Mouse (Mus musculus) midbrain, embryonic 16.5 days (tissue): ENCODE measurements around the gene Tmem151a. TPM values are rescaled to one million over a fixed set of nuclear protein-coding genes. Genes with fewer than 3 reads are reported as not detected.
A peak's percentile ranks its signal among the peaks of the same experiment; 100 is the strongest.

Experiments
- ATAC-seq: fragments of 200-750 bp; cut with Nextera tagmentation; 2 replicates; pipeline ENCODE4 v1.8.0; 2017; ENCODE audit warnings: moderate TSS enrichment
- H3K27ac ChIP-seq: fragments of 300-500 bp; sonication (generic); 2 replicates; pipeline ENCODE4 v1.5.1; 2014; ENCODE audit warnings: mild to moderate bottlenecking, low read length, mixed read lengths
- H3K27me3 ChIP-seq: fragments of 300-500 bp; sonication (generic); 2 replicates; pipeline ENCODE4 v1.6.1; 2014; ENCODE audit warnings: low read depth, low read length, mixed read lengths; ENCODE audit not compliant: control insufficient read depth, insufficient read depth
- H3K36me3 ChIP-seq: fragments of 300-500 bp; sonication (generic); 2 replicates; pipeline ENCODE4 v1.6.1; 2014; ENCODE audit warnings: mild to moderate bottlenecking, low read length, moderate library complexity, mixed read lengths; ENCODE audit not compliant: control insufficient read depth, insufficient read depth
- H3K4me1 ChIP-seq: fragments of 300-500 bp; sonication (generic); 2 replicates; pipeline ENCODE4 v1.6.1; 2014; ENCODE audit warnings: mild to moderate bottlenecking, low read length, mixed read lengths; ENCODE audit not compliant: control insufficient read depth, insufficient read depth
- H3K4me2 ChIP-seq: fragments of 300-500 bp; sonication (generic); 2 replicates; pipeline ENCODE4 v1.6.1; 2014; ENCODE audit warnings: mild to moderate bottlenecking, low read length, mixed read lengths
- H3K4me3 ChIP-seq: fragments of 300-500 bp; sonication (generic); 2 replicates; pipeline ENCODE4 v1.5.1; 2014; ENCODE audit warnings: low read depth, mild to moderate bottlenecking, low read length, moderate library complexity, mixed read lengths
- H3K9ac ChIP-seq: fragments of 300-500 bp; sonication (generic); 2 replicates; pipeline ENCODE4 v1.6.1; 2014; ENCODE audit warnings: low read depth, low read length, mixed read lengths
- H3K9me3 ChIP-seq: fragments of 300-500 bp; sonication (generic); replicated peaks from 2 replicates; pipeline ENCODE4 v1.6.1; 2014; ENCODE audit warnings: mild to moderate bottlenecking, low read length, mixed read lengths; ENCODE audit not compliant: control insufficient read depth, poor library complexity, severe bottlenecking
- WGBS: fragments of 180-500 bp; shearing (Covaris S2); extraction: QIAGEN DNeasy Blood & Tissue Kit; methylation state at CpG from one replicate; pipeline ENCODE4 v1.1.7; 2014; 5-methylcytosine and 5-hydroxymethylcytosine counted together
- polyA plus RNA-seq: library from polyadenylated mRNA; unstranded; fragments of >200 nt; fragmentation: Nextera tagmentation; extraction: Ambion mirVana; gene quantifications from 2 replicates; pipeline ENCODE4 v1.2.1, GENCODE M21; 2015

Gene Tmem151a
- polyA plus RNA-seq, 1 experiment from 2014 or later: 31.9 TPM

DNA sequence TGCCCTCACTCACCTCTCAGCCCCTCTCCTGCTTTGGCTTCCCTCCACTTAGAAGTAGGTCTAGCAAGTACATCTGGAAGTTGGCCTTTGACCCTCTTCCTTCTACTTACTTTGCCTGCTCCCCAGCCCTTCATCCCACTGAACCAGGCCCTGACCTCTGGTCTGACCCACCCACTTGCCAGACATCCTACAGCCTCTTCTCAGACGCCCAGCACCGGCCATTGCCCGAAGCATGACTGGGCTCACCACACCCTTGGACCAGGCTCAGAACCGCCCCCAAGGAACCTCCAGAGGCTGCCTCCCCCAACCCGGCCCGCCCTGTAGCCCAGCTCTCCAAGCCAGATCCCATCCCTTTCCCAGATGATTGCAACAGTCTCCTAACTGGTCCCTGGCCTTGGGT lies 22.9 kb downstream of the Tmem151a start:
- no peak for ATAC-seq
- 83% methylated on average over 6 of the region's 6 CpGs for WGBS

DNA sequence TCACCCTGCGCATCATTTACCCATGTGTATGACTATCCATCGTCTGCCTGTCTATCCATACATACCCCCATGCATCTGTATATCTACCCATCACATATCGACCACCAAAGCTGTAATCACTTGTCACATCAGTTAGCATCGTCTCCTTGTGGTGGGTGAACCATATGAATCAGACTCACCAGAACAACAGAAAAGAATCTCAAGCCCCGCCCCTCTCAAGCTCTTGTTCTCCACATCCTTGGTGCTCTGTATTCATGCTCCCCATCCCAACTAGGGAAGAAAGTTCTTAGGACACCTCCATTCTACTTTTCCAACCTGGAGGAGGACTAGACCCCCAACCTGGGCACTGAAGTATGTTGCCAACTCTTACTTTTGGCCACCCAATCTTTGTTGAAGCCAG lies 23.3 kb downstream of the Tmem151a start:
- ATAC-seq: no peak
- H3K9ac ChIP-seq: no peak overlapping the region
- no peaks in the 10 kb centered on the region for H3K36me3 ChIP-seq
- H3K4me1 ChIP-seq: no peaks in the 10 kb centered on the region
- H3K27ac ChIP-seq: no peak overlapping the region
- no peaks in the 10 kb centered on the region for H3K9me3 ChIP-seq
- 86% methylated on average over 5 of the region's 5 CpGs for WGBS
- peaks cover 4% of the 10 kb centered on the region; the same call in 1 of the 2 replicates for H3K27me3 ChIP-seq
- H3K4me2 ChIP-seq: no peak overlapping the region
- H3K4me3 ChIP-seq: no peak overlapping the region

More for the DNA sequence above, 22.9 kb downstream of the Tmem151a start:
- Histone ChIP-seq H3K4me2 (no peak overlapping the region), H3K4me3 (no peak overlapping the region), H3K9ac (no peak overlapping the region), H3K9me3 (no peaks in the 10 kb centered on the region), H3K27ac (no peak overlapping the region), H3K4me1 (no peaks in the 10 kb centered on the region), H3K27me3 (peaks cover 6% of the 10 kb centered on the region; the same call in 1 of the 2 replicates), H3K36me3 (no peaks in the 10 kb centered on the region)

DNA sequence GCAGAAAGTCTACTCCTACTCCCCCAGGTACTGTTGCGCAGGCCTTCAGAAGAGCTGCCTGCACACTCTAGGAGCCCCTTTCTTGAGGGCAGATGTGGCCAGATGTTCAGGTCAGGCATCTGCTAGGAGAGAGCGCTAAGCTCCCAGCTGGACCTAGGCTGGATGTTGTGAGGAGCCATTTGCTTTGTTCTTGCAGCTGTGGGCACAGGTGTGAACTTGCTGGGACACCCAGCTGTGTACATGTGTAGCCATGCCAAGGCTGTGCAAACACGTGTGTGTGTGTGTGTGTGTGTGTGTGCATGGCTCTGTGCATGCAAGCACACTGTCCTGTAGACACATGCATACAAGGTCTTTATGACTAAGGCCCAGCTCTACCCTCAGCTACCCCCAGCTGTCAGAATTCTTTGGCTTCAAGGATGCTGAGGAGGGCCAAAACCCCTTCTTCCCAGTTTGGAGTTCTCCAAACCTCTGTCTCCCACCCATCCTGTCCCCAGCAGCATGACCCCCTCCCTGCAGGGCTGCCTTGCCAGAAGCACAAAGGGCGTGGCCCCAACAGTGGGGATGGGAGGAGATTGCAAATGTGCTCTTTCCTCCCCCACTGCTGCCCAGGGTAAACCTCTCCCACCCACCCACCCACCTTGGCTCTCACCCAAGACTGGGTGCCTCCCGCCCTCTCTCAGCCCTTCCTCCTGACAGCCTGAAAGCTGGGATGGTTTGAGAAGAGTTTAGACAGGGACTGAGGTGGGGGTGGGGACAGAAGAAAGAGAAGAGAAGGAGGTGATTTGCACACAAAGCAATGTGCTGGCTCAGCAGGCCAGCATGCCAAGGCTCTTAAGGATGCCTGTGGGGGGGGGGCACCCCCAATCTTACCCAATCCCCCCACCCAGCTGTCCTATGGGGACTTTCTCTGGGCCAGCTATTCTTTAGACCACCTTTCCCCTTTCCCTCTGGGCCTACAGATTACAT lies 24.7 kb downstream of the Tmem151a start:
- no peaks in the 10 kb centered on the region for H3K36me3 ChIP-seq
- no peak overlapping the region for H3K4me3 ChIP-seq
- H3K27ac ChIP-seq: no peak overlapping the region
- no peak for ATAC-seq
- no peak overlapping the region for H3K9ac ChIP-seq
- no peaks in the 10 kb centered on the region for H3K9me3 ChIP-seq
- WGBS: 39% methylated on average over 5 of the region's 5 CpGs
- peaks cover 3% of the 10 kb centered on the region; the same call in 1 of the 2 replicates for H3K4me1 ChIP-seq
- no peaks in the 10 kb centered on the region for H3K27me3 ChIP-seq
- no peak overlapping the region for H3K4me2 ChIP-seq

DNA sequence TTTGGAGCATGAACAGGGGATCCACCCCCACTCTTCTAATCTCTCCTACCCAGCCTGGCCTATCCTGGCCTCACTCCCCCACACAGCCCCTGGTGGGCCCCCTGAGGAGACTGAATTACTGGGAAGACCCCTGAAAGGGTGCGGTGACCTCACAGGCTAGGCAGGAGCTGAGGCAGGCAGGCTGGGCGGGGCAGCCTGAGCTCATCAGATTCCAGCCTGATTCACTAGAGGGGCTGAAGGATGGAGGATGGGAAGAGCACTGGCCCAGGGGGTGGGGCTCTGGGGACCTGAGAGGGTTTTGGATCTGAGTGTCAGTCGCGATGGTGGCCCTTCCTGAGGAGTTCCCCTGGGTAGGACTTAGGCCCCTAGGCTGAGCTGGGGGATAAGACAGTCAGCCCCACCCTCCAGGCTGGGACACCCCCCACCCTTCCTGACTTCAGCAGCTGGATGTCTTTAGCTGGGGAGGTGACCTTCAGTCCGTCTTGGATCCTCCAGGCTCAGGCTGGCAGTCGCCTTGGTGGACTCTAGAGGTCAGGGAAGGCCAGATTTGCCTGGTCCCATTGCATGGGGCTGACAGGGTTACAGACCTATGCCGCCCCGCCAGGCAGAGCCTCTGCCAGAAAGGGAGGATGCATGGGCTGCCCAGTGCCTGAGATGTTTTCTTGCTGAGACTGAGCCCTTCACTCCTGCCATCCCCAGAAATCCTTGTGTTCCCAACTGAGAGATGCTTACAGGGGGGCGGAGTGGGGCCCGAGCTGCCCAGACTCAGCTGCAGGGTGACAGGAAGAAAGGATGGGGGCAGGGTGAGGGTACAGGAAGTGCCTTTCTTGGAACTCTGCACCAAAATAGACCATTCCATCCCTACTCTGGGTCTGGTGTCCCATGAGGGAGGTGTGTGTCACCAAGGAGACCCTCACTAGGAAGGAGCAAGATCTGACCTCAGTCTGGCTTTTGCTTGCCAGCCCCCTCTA lies 26.2 kb downstream of the Tmem151a start:
- Histone ChIP-seq H3K9me3 (no peaks in the 10 kb centered on the region), H3K36me3 (no peaks in the 10 kb centered on the region), H3K4me1 (peaks cover 3% of the 10 kb centered on the region; the same call in 1 of the 2 replicates), H3K4me3 (no peak overlapping the region), H3K4me2 (no peak overlapping the region), H3K9ac (peak overlapping the region; percentile 44; the same call in 1 of the 2 replicates), H3K27ac (no peak overlapping the region), H3K27me3 (peaks cover 2% of the 10 kb centered on the region; the same call in 1 of the 2 replicates)
- ATAC-seq: no peak
- 20% methylated on average over 10 of the region's 10 CpGs for WGBS

GRCm38 (mm10) chr19:5057876-5058775 lies 27.2 kb downstream of the Tmem151a start:
- no peak overlapping the region for H3K4me3 ChIP-seq
- no peak overlapping the region for H3K27ac ChIP-seq
- H3K36me3 ChIP-seq: no peaks in the 10 kb centered on the region
- ATAC-seq: no peak
- peaks cover 9% of the 10 kb centered on the region for H3K27me3 ChIP-seq
- peaks cover 3% of the 10 kb centered on the region; the same call in 1 of the 2 replicates for H3K4me1 ChIP-seq
- H3K9me3 ChIP-seq: no peaks in the 10 kb centered on the region
- H3K9ac ChIP-seq: 0 out of 2 replicates have a peak overlapping the region, but pooled peaks have one; percentile 44
- no peak overlapping the region for H3K4me2 ChIP-seq
- WGBS: 27% methylated on average over 16 of the region's 16 CpGs

- H3K9ac ChIP-seq: no peak overlapping the region
- H3K4me3 ChIP-seq: no peak overlapping the region
- peak; percentile 12; the same call in 1 of the 2 replicates for ATAC-seq
- H3K9me3 ChIP-seq: no peaks in the 10 kb centered on the region
- no peak overlapping the region for H3K27ac ChIP-seq
- peaks cover 3% of the 10 kb centered on the region; the same call in 1 of the 2 replicates for H3K4me1 ChIP-seq
- peaks cover 28% of the 10 kb centered on the region for H3K27me3 ChIP-seq
- 8% methylated on average over 6 of the region's 6 CpGs for WGBS
- no peaks in the 10 kb centered on the region for H3K36me3 ChIP-seq
- H3K4me2 ChIP-seq: no peak overlapping the region
These were observed 29.1 kb downstream of the Tmem151a start for GRCm38 (mm10) chr19:5056251-5056650.

- Histone ChIP-seq H3K4me1 (peaks cover 13% of the 10 kb centered on the region), H3K27ac (no peak overlapping the region), H3K36me3 (no peaks in the 10 kb centered on the region), H3K9me3 (no peaks in the 10 kb centered on the region), H3K9ac (no peak overlapping the region), H3K4me3 (no peak overlapping the region), H3K27me3 (peaks cover 35% of the 10 kb centered on the region), H3K4me2 (no peak overlapping the region)
- 17% methylated on average over 9 of the region's 9 CpGs for WGBS
- no peak for ATAC-seq
These were observed 31.4 kb downstream of the Tmem151a start for GRCm38 (mm10) chr19:5053909-5054308.

GRCm38 (mm10) chr19:5052853-5053252 lies 32.5 kb downstream of the Tmem151a start:
- H3K27ac ChIP-seq: no peak overlapping the region
- no peak overlapping the region for H3K9ac ChIP-seq
- no peak overlapping the region for H3K4me3 ChIP-seq
- H3K9me3 ChIP-seq: no peaks in the 10 kb centered on the region
- H3K4me2 ChIP-seq: no peak overlapping the region
- ATAC-seq: no peak
- H3K4me1 ChIP-seq: peaks cover 13% of the 10 kb centered on the region
- peaks cover 35% of the 10 kb centered on the region for H3K27me3 ChIP-seq
- no peaks in the 10 kb centered on the region; the same call in 1 of the 2 replicates for H3K36me3 ChIP-seq
- WGBS: 59% methylated on average over 17 of the region's 17 CpGs
